ENCODE assay signal across 8 mouse cellular contexts in genomic region chr6:39515739-39516131, GRCm38 (mm10). TPM values are rescaled to one million over a fixed set of nuclear protein-coding genes. Genes with fewer than 3 reads are reported as not detected.
DNase-seq lines count a peak whose midpoint lies in the region; ATAC-seq lines count a peak whose summit lies in the region.

No protein-coding gene starts in this region.

- peak; percentile 64; the same call in 1 of the 2 replicates for ATAC-seq in stomach, embryonic 14.5 days (ENCODE audit: insufficient number of reproducible peaks, insufficient read depth, low FRiP score, low read depth)

- peak overlapping the region; percentile 76 for H3K27ac ChIP-seq in limb, embryonic 10.5 days
- H3K27ac ChIP-seq in stomach, embryonic 14.5 days (ENCODE audit: low read length) = peak overlapping the region; percentile 92

- peaks cover 25% of the 10 kb centered on the region for H3K4me1 ChIP-seq in limb, embryonic 10.5 days
- H3K4me1 ChIP-seq in stomach, embryonic 14.5 days (ENCODE audit: control insufficient read depth, insufficient read depth, low read length) = peaks cover 11% of the 10 kb centered on the region; the same call in 1 of the 2 replicates

- WGBS in limb, embryonic 10.5 days = 53% methylated on average over 6 of the region's 6 CpGs
- 36% methylated on average over 6 of the region's 6 CpGs for WGBS in stomach, embryonic 14.5 days

- H3K27me3 ChIP-seq in limb, embryonic 10.5 days (ENCODE audit: low read depth, poor library complexity, severe bottlenecking) = no peaks in the 10 kb centered on the region
- no peaks in the 10 kb centered on the region for H3K27me3 ChIP-seq in stomach, embryonic 14.5 days (ENCODE audit: control insufficient read depth, insufficient read depth, low read length)

- peak; percentile 21 to 31 for DNase-seq in cerebellum, postnatal 25 days
- no peak for DNase-seq in cerebellum, postnatal 4 days (ENCODE audit: low spot score in 2 of 2)
- peak; percentile 52 for DNase-seq in adrenal gland, postnatal 10 days
- peak; percentile 95 for DNase-seq in heart, adult 11 months
- no peak for DNase-seq in limb, embryonic 10.5 days (ENCODE audit: low spot score)
- DNase-seq in thymus, postnatal 25 days = no peak
- DNase-seq in kidney, adult 8-10 months = no peak

- H3K9ac ChIP-seq in stomach, embryonic 14.5 days (replicated peaks; ENCODE audit: low read depth, low read length) = no peak overlapping the region

- no peaks in the 10 kb centered on the region for H3K9me3 ChIP-seq in limb, embryonic 10.5 days (replicated peaks)
- H3K9me3 ChIP-seq in stomach, embryonic 14.5 days (ENCODE audit: control insufficient read depth, low read depth, low read length) = peaks cover 5% of the 10 kb centered on the region; the same call in 1 of the 2 replicates

- peaks cover 57% of the 10 kb centered on the region for H3K36me3 ChIP-seq in limb, embryonic 10.5 days
- H3K36me3 ChIP-seq in stomach, embryonic 14.5 days (ENCODE audit: control insufficient read depth, insufficient read depth, low read length) = peaks cover 8% of the 10 kb centered on the region; the same call in 1 of the 2 replicates

- peak overlapping the region; percentile 21; the same call in 1 of the 2 replicates for H3K4me2 ChIP-seq in stomach, embryonic 14.5 days (replicated peaks; ENCODE audit: low read depth, low read length)

- no peak overlapping the region for H3K4me3 ChIP-seq in limb, embryonic 10.5 days
- H3K4me3 ChIP-seq in stomach, embryonic 14.5 days (ENCODE audit: low read depth, low read length) = no peak overlapping the region

RNA-seq across cellular contexts. Expression of gene Dennd2a, which starts 41.9 kb away (rescaled TPM):
- total RNA-seq in adrenal gland, postnatal 10 days (2021) = 10 to 100 TPM; 14.3 to 16.0 TPM
- polyA plus RNA-seq in limb, embryonic 10.5 days (2016; fragmentation: Nextera tagmentation; extraction: Ambion mirVana) = 33.9 and 40.7 TPM in 2 replicates
- polyA plus RNA-seq in stomach, embryonic 14.5 days (2014; fragmentation: Nextera tagmentation; extraction: Ambion mirVana) = 22.2 and 23.6 TPM in 2 replicates

RNA-seq across cellular contexts. Expression of gene Adck2, which starts 57.9 kb away (rescaled TPM):
- total RNA-seq in adrenal gland, postnatal 10 days (2021) = 10 to 100 TPM; 22.2 to 35.0 TPM
- 17.3 and 25.6 TPM in 2 replicates for polyA plus RNA-seq in limb, embryonic 10.5 days (2016; fragmentation: Nextera tagmentation; extraction: Ambion mirVana)
- 28.1 and 29.5 TPM in 2 replicates for polyA plus RNA-seq in stomach, embryonic 14.5 days (2014; fragmentation: Nextera tagmentation; extraction: Ambion mirVana)

Comparison
In these comparisons a context has a peak if more than half of its experiments do, and no peak if none do; other contexts are left out.
1. DNase-seq: peak in cerebellum, postnatal 25 days (2 of 2), adrenal gland, postnatal 10 days (single experiment) and heart, adult 11 months (single experiment); none in cerebellum, postnatal 4 days (0 of 2), limb, embryonic 10.5 days (single experiment), thymus, postnatal 25 days (single experiment) and kidney, adult 8-10 months (0 of 2).